Mouse (Mus musculus): ENCODE results near the gene Hhipl2.
"Not testable (repeated sequence)": the region's sequence is repeated elsewhere in the genome, so short reads cannot be mapped to it uniquely, and the experiment has no call there.

Gene Hhipl2

DNA sequence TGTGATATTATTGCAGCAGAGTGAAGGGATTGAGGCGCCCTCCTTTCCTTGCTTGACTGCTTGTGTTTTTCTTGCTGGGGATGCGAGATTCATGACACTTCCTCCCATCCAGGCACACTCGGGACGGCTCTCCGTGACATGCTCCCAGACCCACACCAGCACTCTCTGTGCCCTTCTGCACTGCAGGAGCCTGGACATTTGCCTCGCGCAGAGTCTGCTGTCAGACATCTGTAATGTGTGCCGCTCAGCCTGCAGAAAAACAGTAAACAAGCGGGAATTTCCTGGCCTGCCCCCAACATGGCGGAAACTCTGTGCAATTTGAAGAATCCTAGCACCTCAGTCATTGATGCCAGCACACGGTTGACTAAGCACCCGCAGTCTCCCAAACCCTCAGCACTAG lies at the start of gene Hhipl2:
Gene Hhipl2 (plus strand): TSS at position 343 of the 400 bp plus-strand sequence.
- no peak for DNase-seq (ENCODE audit: low read depth in 1 of 2, low spot score in 2 of 2)

DNA sequence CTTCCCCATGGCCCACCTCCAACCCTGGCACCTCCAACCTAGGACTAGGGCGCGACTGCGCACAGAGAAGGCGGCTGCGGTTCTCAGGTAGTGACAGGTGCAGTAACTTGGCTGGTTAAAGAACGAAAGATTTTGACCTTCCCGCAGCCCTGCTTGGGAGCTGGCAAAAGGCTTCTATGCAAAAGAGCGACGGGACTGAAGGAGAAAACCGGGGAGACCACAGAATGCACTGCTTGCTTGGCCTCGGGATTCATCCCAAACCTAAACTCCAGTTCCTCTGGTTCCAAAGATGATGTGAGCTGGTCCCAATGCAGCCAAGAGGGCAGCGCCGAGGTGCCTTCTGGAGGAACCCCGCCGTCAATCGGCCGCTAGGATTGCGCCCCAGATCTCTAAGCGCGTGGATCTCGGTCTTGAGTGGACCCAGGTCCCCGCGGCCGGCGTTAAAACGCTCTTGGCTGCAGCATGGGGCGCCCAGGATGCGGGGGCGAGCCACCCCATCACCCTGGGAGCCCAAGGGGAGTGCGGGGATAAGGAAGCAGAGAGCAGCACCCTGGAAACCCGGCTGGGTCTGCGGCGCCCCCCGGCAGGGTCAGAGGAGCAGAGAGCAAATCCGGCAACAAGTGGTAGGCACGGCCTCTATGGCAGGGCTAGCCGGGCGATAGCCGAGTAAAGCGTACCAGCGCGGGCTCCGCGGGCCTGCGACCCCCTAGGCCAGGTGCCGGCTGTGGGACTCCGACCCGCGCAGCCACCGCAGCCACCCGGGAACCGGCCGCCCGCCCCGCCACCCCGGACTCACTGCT lies 49.2 kb upstream of the Hhipl2 start:
- DNase-seq (ENCODE audit: low read depth in 1 of 2, low spot score in 2 of 2): peak in 1 of 2 experiments; percentile 10

DNA sequence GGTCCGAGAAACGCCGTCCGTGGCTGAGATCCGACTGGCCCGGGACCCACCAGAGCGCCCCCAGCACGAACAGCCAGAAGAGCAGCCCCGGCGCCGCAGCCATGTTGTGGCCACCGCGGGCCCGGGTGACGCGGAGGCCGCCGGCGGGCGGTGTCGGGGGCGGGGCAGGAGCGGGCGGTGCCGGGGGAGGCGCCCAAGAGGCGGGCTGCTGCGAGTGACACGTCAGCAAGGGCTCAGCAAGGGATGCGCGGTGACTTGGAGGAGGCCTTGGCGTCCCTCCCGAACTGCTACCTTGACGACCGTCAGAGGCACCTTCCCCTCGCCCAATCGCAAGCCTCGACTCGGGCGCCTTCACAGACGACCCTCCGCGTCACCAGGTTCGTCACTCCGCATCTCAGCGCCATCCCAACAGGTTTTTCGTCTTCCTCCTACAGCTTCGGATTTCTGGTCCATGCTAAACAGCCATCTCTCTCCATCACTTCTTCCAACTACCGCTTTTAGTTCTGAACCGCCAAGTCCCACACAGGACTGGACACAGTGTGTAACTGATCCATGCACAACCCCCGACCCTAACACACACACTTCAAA lies 48.5 kb upstream of the Hhipl2 start, which contains the start of gene Mia3:
Gene Mia3 (minus strand): TSS at position 127 of the 588 bp plus-strand sequence.
- DNase-seq (ENCODE audit: low read depth in 1 of 2, low spot score in 2 of 2): peak; percentile 73 to 85

DNA sequence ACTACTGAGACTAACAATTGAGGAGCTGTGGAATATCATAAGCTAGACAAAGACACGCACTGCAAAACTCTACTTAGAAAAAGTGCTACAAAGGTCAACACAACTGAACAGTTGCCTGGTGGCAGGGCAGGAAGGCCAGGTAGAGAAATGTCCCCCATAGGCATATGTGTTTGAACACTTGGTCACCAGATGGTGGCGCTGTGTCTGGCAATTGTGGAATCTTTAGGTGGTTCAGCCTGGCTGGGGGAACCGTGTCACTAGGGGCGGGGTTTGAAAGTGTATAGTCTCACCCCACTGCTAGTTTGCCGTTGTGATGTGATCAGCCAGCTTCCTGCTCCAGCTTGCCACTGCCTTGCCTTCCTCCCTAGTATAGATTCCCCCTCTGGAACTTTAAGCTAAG lies 43.3 kb upstream of the Hhipl2 start:
- DNase-seq (ENCODE audit: low read depth in 1 of 2, low spot score in 2 of 2): no peak

DNA sequence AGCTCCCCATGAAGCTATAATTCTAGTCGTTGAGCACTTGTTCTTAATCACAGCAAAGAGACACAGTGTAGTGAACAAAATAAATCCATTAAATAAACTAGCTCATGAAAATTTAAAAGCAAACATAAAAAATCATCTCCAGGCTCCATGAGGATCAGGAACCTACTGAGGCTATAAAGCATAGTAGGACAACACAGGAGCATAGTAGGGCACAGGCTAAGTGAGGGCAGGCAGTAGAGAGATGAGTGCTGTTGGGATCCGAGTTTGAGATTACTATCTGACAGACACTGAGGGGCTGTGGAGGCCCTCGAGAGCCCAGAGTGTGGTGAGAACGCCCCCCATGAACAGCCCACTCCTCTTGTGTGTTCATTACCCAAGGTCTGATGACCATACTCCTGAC lies 41.0 kb upstream of the Hhipl2 start:
- no peak for DNase-seq (ENCODE audit: low read depth in 1 of 2, low spot score in 2 of 2)

DNA sequence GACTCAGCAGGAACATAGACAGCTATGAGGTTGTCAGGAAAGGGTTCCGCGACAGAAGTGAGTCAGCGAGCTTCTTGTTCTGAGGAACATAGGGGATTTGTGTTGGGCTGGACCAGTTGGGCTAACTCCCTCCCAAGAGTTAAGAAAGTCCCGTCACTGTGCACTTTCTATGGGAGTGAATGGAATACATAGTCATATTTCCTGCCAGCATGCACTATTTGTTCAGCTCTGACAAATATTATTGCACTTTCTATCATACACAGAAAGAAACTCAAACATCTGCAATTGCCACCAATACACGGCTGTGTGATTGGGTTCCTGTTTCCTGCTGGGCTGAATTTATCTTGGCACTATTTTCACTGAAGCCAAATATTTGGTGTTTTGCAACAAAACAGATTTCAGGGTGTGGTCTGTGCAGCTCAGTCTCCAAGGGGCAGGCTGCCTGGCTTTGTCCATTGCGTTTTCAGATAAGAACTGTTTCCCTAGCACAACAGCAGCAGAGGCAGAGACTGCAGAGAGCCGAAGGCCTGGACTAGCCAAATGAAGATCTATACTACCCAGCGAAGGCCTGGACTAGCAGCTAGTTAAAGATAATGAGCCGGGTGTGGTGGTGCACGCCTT lies 39.6 kb upstream of the Hhipl2 start:
- no peak for DNase-seq (ENCODE audit: low read depth in 1 of 2, low spot score in 2 of 2)

DNA sequence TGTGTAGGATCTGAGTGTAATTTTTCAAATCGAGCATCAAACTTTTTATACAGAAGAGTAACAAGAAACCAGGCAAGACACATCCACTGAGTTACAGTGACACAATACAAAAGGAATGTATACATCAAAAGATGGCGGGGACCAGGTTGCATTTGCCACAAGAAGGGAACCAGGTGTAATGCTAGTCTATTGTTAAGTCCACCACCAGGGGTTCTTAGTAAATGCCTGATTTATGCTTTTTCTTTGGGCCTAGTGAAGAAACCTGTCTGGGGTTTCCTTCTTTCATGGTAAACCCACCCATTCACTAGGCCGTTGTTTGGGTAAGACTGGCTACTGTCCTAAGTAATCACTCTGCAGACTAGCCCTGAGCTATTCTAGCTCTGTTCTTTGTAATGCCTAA lies 38.6 kb upstream of the Hhipl2 start:
- not testable (repeated sequence) for DNase-seq (ENCODE audit: low read depth in 1 of 2, low spot score in 2 of 2)

DNA sequence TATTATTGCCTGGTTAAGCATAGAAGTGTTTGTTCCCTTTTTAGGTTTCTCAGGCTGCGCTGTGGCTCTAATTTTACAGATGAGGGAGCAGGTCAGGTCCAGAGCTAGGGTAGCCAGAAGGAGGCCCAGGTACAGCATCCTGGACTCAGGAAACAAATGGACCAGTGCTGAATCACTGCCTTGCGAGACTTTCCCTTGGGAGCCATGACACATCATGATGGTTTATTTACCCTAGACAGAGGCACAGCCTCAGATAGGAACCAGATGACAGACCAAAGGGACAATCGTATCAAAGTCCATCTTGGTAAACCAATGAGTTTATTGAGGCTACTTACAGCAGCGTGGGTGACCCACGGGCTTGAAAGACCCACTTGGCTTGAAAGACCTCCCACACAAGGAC lies 36.2 kb upstream of the Hhipl2 start:
- no peak for DNase-seq (ENCODE audit: low read depth in 1 of 2, low spot score in 2 of 2)

DNA sequence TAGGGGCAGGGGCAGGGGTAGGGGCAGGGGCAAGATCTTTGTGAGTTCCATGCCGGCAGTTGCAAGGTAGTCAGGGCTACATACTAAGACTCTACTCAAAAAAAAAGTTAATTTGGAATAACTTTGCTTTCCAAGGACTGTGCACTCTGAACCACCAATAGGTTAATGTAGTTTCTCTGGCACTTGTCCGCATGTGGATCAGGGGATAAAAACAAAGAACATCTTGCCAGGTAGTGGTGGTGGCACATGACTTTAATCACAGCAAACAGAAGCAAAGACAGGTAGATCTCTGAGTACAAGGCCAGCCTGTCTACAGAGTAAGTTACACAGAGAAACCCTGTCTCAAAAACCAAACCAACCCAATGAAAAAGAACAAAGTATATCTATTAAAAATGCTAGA lies 35.4 kb upstream of the Hhipl2 start:
- DNase-seq (ENCODE audit: low read depth in 1 of 2, low spot score in 2 of 2): no peak

DNA sequence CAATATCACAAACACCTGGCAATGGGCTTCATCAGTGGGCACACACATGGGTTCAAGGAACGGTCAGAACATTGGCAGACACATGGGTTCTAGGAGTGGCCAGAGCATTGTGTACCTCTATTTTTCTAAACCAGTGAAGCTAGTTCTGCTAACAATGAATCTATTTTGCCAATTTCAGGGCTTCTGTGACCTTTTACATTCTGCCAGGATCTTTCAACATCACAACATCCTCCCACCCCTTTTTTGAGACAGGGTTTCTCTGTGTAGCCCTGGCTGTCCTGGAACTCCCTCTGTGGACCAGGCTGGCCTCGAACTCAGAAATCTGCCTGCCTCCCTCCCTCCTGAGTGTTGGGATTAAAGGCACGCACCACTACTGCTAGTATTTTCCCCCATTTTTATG lies 30.6 kb upstream of the Hhipl2 start:
- DNase-seq (ENCODE audit: low read depth in 1 of 2, low spot score in 2 of 2): not testable (repeated sequence)

DNA sequence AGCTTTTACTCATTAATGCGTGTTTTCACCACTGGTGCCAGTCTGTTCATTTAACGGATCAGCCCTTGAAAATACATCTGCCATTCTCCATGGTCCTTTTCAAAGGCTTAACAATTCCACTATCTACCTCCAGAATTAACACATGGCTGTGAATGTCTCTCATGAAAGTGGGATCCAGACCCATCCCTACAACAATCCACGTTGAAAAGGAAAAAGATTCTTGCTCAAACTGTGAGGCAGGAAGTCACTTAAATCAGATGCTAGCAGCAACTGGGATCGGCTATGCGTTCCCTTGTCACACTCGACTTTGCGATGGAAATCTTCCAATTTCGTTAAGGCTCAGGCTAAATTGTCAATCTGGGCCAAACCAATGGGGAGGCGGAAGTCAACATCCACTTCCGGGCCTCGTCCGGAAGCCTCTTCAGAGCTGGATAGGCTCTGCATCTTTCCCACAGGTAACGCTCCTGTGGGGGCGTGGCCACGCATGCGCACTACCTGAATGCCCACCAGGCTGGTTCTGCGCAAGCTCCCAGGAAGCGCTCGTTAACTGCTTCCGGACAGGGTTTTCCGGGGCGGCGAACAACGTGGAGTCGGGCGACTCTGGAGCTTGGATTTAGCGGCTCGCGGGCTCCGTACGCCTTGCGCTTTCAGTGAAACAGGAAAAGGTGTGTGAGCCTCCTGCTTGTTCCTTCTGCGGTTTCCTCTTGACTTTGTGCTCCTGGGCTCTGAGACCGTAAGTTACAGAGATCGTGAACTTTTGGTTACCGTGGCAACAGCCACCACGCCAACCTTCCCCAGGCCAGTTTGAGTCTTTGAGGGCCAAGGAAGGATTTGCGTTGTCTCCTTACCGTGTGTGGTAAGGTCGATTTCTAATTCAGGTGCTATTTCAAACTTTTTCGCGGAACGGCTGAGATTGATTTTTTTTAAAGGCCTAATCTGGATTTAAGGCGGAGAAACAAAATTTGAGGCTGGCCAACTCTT lies 29.3 kb upstream of the Hhipl2 start, which contains the start of gene Taf1a:
Gene Taf1a (plus strand): TSS at position 556 of the 981 bp plus-strand sequence.
- peak; percentile 35 to 66 for DNase-seq (ENCODE audit: low read depth in 1 of 2, low spot score in 2 of 2)

DNA sequence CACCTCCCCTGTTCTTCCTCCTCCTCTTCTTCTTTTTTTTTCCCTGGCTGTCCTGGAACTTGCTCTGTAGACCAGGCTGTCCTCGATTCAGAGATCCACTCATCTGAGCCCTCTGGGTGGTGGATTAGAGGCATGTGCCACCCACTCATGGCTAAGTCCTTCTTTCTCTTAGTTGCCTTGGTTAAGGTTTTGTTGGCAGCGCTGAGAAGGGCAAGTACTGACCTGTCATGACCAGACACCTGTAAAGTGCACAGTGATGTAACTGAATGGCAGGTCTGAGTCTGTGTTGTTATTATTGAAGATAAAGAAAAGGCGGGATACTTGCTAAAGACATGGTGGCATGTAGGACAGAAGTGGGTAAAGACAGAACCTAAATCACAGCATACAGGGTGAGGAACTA lies 14.6 kb upstream of the Hhipl2 start:
- DNase-seq (ENCODE audit: low read depth in 1 of 2, low spot score in 2 of 2): no peak

DNA sequence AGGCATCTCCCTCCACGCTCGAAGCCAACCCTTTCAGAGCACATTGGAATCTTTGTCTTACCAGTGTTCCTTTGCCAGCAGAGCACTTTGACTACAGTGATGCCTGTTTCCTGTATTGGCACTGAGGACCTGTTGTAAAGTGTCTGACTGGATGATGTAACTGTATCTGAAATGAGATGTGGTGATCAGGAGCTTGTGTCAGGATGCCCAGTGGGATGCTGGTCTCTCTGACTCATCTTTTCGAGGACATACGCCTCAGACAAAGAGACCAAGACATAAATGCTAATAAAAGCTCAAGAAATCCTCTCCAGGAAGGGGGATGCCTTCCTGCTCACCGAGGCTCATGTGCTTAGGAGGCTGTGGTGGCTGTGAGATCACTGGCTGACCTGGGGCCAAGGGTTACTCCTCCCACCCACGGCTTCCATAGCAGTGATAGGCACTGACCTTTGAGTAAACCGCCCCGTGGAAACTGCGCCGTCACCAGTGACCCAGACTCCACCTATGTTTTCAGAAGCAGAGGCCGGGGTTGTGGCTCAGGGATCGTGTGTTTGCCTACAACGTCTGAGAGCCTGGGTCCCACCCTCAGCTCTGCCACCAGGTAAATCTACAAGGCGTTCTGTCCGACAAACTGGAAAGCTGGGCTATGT lies 3.8 kb upstream of the Hhipl2 start:
- no peak for DNase-seq (ENCODE audit: low read depth in 1 of 2, low spot score in 2 of 2)

DNA sequence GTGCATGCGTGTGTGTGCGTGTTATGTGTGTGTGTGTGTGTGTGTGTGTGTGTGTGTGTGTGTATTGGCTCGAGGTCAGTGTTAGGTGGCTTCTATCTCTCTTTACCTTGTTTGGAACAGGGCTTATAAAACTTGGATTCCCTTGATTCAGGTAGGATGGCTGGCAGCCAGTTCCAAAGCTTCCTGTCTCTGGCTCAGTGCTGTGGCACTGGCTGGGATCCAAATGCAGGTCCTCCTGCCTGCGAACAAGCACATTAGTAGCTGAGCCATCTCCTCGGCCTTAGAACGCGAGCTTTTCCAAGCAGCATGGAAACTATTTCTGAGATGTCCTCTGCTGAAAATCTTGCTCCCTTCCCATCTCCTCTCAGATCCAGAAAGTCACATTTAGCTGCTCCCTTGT lies 1.7 kb downstream of the Hhipl2 start:
- no peak for DNase-seq (ENCODE audit: low read depth in 1 of 2, low spot score in 2 of 2)

DNA sequence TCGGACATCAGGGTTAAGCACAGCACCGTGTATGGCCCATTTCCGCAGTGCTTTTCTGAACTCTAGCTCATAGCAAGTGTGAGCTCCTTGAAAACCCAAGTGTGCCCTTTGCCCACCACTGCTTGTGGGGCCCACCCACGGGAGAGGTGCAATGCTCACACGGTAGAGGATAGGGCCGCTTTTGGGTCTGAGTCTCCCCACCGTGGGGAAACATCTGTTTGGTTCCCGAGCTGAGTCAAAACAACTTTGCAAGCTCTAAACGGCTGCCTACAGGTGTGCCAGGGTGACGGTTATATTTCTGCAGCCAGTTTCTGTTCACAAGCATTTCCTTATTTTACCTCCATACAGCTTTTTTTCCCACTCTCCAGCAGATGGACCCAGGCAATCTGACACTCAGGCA lies 2.3 kb downstream of the Hhipl2 start:
- no peak for DNase-seq (ENCODE audit: low read depth in 1 of 2, low spot score in 2 of 2)

DNA sequence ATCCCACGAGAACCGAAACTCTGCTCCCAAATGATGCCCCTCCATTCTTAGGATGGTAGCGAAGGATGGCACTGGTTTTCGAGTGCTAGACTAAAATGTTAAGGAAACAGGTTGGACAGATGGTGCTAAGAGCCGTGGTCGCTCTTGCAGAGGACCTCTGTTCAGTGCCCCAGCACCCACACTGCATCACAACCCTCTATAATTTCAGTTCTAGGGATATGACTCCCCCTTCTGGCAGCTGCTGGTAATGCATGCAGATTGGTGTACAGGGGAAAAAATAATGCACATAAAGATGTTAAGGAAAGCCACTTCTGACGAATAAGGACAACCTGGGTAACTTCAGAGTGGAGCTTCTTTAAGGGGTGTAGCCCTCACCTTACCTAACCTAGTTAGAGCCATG lies 6.1 kb downstream of the Hhipl2 start:
- no peak for DNase-seq (ENCODE audit: low read depth in 1 of 2, low spot score in 2 of 2)

DNA sequence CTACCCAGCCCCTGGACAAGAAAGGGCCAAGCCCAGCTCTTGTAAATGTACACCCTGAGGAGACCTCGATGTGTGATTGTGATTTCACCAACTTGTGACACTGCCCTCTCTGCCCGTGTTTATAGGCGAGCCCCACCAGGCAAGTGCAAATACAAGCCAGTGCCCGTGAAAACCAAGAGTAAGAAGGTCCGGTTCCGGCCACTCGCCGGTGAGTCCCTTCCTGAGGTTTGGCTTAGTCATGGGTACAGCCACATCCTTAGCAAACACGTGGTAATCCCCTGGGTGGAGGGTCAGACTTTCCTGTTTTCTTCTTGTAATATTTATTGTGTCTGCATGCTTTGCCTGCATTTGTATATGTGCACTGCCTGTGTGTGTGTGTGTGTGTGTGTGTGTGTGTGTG lies 16.9 kb downstream of the Hhipl2 start:
- DNase-seq (ENCODE audit: low read depth in 1 of 2, low spot score in 2 of 2): no peak

DNA sequence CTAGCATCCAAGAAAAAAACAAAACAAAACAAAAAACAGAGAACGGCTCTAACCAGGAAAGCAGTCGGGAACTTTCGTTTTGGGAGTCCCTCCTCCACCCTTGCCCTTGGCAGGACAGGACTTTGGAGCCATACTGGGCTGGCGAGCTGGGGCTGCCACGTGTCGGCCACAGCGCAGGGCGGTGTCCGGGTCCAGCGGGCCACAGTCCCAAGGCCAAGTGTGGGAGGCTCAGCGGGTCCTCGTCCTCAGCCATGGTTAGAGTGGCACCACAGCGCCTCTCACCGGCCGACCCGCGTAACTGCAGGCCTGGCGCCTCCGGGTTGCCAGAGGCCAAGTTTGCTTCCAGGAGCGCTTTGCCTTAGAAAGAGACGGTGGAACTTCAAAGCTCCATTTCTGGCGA lies 21.0 kb downstream of the Hhipl2 start:
- DNase-seq (ENCODE audit: low read depth in 1 of 2, low spot score in 2 of 2): peak; percentile 41 to 49

DNA sequence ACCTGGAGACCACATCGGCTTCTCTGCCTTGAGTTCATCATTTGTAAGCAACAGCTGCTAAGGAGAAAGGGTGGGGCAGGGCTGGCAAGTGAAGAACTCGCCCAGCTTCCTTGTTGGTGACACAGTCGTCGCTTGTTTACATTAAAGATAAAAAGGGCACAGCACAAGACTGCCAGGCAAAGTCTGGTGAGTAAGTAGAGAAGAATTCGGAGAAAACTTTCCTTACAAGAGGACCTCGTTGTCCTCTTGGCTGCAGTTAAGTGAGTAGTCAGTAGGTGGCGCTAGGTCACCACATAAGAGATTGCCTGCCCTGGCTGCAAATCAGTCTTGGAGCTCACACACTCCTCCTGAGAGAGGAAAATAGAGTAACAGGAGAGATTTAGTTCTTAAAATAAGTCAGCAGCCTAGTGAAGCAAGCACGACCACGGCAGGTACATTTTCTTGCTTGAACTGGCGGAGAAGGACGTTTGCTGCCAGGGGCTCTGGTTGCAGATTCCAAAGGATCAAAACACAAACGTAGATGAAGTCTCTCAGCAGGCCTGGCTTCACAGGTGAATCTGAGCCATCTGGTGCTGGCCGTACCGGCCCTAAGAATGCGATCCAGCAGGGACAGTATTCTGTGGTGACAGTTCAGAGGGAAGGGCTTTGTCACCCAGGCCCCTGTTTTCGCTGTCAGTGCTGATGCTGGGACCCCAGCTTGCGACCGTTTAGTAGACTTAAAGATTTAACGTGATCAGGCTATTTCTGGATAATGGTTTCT lies 24.2 kb downstream of the Hhipl2 start:
- DNase-seq (ENCODE audit: low read depth in 1 of 2, low spot score in 2 of 2): peak; percentile 32 to 60

DNA sequence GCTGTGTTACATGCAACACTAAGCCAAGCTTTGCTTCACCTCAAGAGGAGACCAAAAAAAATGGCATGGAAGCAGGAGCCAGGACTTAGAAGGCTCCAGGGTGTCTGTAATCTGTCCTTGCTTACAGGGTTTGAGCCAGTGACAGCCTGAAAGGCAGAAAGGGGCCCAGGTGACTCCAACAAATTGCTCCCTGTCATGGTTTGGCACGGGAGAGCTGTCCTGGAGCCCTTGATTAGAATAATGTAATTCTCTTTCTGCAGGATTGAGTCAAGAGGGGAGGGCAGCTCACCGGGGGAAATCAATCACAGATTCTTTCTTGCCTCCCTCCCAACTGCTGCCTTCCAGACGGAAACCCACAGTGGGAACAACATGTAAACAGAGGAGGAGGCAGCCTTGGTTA lies 35.1 kb downstream of the Hhipl2 start:
- DNase-seq (ENCODE audit: low read depth in 1 of 2, low spot score in 2 of 2): no peak

Measured in monocyte, adult 2 months (primary cell).